Mouse (Mus musculus) cortical plate, adult 2 months (tissue): ENCODE results near the gene Tnnt1.

Experiments
- CTCF ChIP-seq: fragments of 200-500 bp; IDR thresholded peaks from 2 replicates; pipeline ENCODE4 v1.5.1; 2011; ENCODE audit warnings: mild to moderate bottlenecking, control low read depth, low read length; ENCODE audit not compliant: insufficient read depth; ENCODE audit errors: extremely low read depth
- POLR2A ChIP-seq: fragments of 200-500 bp; IDR thresholded peaks from 2 replicates; pipeline ENCODE4 v1.6.1; 2011; ENCODE audit warnings: mild to moderate bottlenecking, low read length, control low read depth; ENCODE audit not compliant: insufficient read depth; ENCODE audit errors: extremely low read depth

DNA sequence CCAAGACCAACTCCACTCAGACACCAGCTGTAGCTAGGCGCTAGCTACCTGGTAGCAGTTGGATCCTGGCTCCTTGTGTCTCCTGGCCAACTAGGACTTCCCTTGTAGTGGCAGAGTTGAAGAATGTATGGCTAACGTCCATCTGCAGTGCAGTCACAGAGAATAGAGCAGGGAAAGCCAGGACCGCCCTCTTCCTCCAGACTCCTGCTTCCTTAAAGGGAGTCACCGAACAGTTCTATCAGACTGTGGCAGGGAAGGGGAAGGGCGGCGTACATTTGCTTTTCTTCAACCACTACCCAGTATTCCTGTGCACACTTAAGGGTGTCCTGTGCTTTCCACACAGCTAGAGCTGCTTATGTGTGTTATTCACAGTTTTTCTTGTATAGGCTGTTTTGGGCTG, 24.9 kb downstream of the Tnnt1 start:
- TF ChIP-seq POLR2A (no peak), CTCF (no peak)
